Mouse (Mus musculus) stomach, postnatal 0 days (tissue): ENCODE data around the gene St5. TPM values are rescaled to one million over a fixed set of nuclear protein-coding genes. Genes with fewer than 3 reads are reported as not detected.

Source experiments
- ATAC-seq: fragments of 200-750 bp; cut with Nextera tagmentation; 2 replicates; pipeline ENCODE4 v1.8.0; 2017; ENCODE audit not compliant: low FRiP score, low TSS enrichment
- DNase-seq: peaks from one replicate; pipeline ENCODE4 v3.0.0-alpha.2; 2016; ENCODE audit warnings: low spot score
- H3K27ac ChIP-seq: fragments of 300-500 bp; sonication (generic); replicated peaks from 2 replicates; pipeline ENCODE4 v1.5.1; 2014; ENCODE audit warnings: mild to moderate bottlenecking, control low read depth
- H3K27me3 ChIP-seq: fragments of 300-500 bp; sonication (generic); 2 replicates; pipeline ENCODE4 v1.6.1; 2014; ENCODE audit warnings: low read length; ENCODE audit not compliant: control insufficient read depth, insufficient read depth
- H3K36me3 ChIP-seq: fragments of 300-500 bp; sonication (generic); 2 replicates; pipeline ENCODE4 v1.6.1; 2014; ENCODE audit warnings: low read length, mixed read lengths; ENCODE audit not compliant: control insufficient read depth, insufficient read depth
- H3K4me1 ChIP-seq: fragments of 300-500 bp; sonication (generic); replicated peaks from 2 replicates; pipeline ENCODE4 v1.6.1; 2014; ENCODE audit warnings: antibody characterized with exemption; ENCODE audit not compliant: control insufficient read depth, insufficient read depth
- H3K4me2 ChIP-seq: fragments of 300-500 bp; sonication (generic); replicated peaks from 2 replicates; pipeline ENCODE4 v1.6.1; 2014; ENCODE audit warnings: low read depth, mild to moderate bottlenecking, control low read depth, moderate library complexity
- H3K4me3 ChIP-seq: fragments of 300-500 bp; sonication (generic); 2 replicates; pipeline ENCODE4 v1.5.1; 2014; ENCODE audit warnings: low read depth, low read length, control low read depth
- H3K9ac ChIP-seq: fragments of 300-500 bp; sonication (generic); 2 replicates; pipeline ENCODE4 v1.6.1; 2014; ENCODE audit warnings: mild to moderate bottlenecking, low read length, control low read depth, mixed read lengths
- H3K9me3 ChIP-seq: fragments of 300-500 bp; sonication (generic); 2 replicates; pipeline ENCODE4 v1.6.1; 2016; ENCODE audit warnings: low read length; ENCODE audit not compliant: control insufficient read depth
- CTCF ChIP-seq: IDR thresholded peaks from 2 replicates; pipeline ENCODE4 v1.5.1; 2016; ENCODE audit warnings: antibody characterized with exemption, low read depth, mild to moderate bottlenecking, moderate library complexity
- EP300 ChIP-seq: optimal IDR thresholded peaks from 2 replicates; pipeline ENCODE3; 2016; ENCODE audit warnings: antibody characterized with exemption
- WGBS: fragments of 180-500 bp; shearing (Covaris S2); extraction: QIAGEN DNeasy Blood & Tissue Kit; methylation state at CpG from one replicate; pipeline ENCODE4 v1.1.7; 2014; 5-methylcytosine and 5-hydroxymethylcytosine counted together
- polyA plus RNA-seq: library from polyadenylated mRNA; unstranded; fragments of >200 nt; fragmentation: Nextera tagmentation; extraction: Ambion mirVana; gene quantifications from 2 replicates; pipeline ENCODE4 v1.2.1, GENCODE M21; 2015

St5 gene
- polyA plus RNA-seq, 1 experiment from 2014 or later: 35.6 TPM

GRCm38 (mm10) chr7:109674944-109675628, 28.3 kb downstream of the St5 start:
- H3K9me3 ChIP-seq: no peaks in the 10 kb centered on the region
- H3K4me2 ChIP-seq: no peak overlapping the region
- H3K36me3 ChIP-seq: no peaks in the 10 kb centered on the region
- ATAC-seq (no peak), DNase-seq (no peak)
- no peak overlapping the region for H3K4me3 ChIP-seq
- H3K27ac ChIP-seq: 0 out of 2 replicates have a peak overlapping the region, but pooled peaks have one; percentile 20
- H3K4me1 ChIP-seq: 0 out of 2 replicates have a peak, but pooled peaks cover 2% of the 10 kb centered on the region
- no peaks in the 10 kb centered on the region for H3K27me3 ChIP-seq
- H3K9ac ChIP-seq: no peak overlapping the region
- 29% methylated on average over 4 of the region's 4 CpGs for WGBS
- TF ChIP-seq EP300: no peak
- no peak for TF ChIP-seq CTCF

DNA sequence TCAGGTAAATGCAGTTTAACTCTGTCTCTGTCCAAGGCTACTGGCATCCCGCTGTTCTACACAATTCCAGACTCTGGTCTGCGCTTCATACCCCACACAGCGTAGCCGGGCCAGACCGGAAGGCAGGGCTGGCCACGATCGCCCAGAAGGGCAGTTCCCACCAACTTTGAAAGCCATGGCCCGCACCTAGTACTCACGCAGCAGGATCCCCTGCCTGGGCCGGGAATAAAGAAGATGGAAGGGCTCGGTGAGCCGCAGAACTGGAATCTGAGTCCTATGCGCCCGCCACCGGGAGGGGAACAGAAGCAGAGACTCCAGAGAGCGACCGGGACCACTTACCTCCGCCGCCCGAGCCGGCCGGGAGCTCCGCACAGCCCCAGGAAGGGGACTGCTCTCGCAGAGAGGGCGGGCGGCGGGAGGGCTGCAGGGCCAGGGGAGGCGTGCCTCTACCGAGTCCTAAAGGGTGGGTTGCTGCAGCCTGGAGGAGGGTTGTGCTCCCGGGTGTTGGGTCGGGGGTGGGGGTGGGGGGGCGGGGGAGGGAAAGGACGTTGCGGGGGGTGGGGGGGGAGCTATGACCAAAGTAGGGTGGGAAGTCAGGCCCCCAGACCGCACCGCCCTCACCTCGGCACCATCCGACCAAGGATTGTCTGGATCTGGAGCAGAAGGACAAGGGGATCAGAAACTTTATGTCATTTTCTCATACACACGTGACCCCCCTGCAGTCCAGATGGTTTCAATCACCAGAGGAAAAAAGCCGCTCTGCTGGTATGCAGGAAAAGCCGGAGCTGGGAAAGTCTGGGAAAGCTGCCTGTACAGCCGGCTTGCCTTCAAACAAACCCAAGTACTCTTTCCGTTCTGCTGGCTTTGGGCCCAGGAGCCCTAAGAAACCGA, 31.6 kb downstream of the St5 start:
- Histone ChIP-seq H3K27ac (peak overlapping the region; percentile 95), H3K4me3 (peak overlapping the region; percentile 78), H3K9me3 (no peaks in the 10 kb centered on the region), H3K4me2 (peak overlapping the region; percentile 86), H3K36me3 (no peaks in the 10 kb centered on the region), H3K4me1 (peaks cover 2% of the 10 kb centered on the region; the same call in 1 of the 2 replicates), H3K27me3 (no peaks in the 10 kb centered on the region), H3K9ac (peak overlapping the region; percentile 86)
- DNase-seq (peak; percentile 79), ATAC-seq (peak; percentile 94)
- peak; percentile 85 for TF ChIP-seq EP300
- TF ChIP-seq CTCF: no peak
- WGBS: under 1% methylated on average over 36 of the region's 44 CpGs

DNA sequence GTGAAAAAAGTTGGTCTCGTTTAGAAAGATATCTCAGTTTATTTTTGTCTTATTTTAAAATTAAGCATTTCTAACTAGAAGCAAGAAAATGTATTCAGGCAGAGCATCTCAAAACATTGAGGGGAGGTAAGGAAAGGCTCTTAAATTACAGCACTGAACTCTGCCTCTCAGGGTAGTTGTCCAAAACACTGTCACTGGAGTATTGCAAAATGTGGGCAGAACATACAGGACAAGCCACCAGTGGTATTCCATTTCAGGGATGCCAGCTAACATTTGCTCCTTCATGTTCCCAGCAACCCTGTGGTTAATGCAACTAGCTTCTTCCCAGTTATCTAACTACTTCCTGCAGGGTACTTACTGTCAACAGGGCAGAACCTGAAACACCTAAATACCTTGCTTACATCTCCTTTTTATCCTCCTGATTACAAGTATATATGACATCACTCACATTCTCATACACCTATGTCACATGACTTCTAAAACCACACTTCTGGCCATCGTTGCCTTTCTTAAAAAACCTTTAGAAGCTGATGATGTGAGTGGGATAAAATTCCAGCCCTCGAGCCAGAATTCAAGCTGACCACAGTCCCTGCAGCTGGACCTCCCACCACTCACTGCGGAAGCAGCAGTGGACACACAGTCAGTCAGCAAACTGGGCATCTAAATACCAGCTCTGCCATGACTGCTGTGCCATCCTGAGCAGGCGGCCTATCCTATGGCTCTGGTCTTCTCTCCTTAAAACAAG, 33.8 kb downstream of the St5 start:
- Histone ChIP-seq H3K4me3 (peak overlapping the region; percentile 78; the same call in 1 of the 2 replicates), H3K4me1 (peaks cover 2% of the 10 kb centered on the region; the same call in 1 of the 2 replicates), H3K36me3 (no peaks in the 10 kb centered on the region), H3K27ac (no peak overlapping the region), H3K4me2 (peak overlapping the region; percentile 86), H3K9ac (0 out of 2 replicates have a peak overlapping the region, but pooled peaks have one; percentile 18), H3K27me3 (no peaks in the 10 kb centered on the region), H3K9me3 (no peaks in the 10 kb centered on the region)
- TF ChIP-seq EP300 (no peak), CTCF (no peak)
- no peak for DNase-seq
- 64% methylated on average over 5 of the region's 5 CpGs for WGBS
- ATAC-seq: no peak

DNA sequence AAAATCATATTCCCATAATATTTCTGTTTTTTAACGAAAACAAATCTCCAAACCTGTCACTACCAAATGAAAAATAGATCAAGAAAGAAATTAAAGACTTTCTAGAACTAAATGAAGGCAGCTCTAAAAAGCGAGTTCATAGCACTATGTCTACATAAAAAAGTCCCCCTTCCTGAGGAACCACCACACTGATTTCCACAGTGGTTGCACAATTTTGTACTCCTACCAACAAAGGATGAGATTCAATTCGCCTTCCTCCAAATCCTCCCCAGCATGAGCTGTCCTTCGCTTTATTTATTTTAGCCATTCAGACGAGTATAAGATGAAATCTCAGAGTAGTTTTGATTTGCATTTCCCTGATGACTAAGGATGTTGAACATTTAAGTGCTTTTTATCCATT, 36.7 kb downstream of the St5 start:
- DNase-seq (no peak), ATAC-seq (no peak)
- no peak overlapping the region for H3K9ac ChIP-seq
- H3K4me1 ChIP-seq: no peaks in the 10 kb centered on the region; the same call in 1 of the 2 replicates
- no peaks in the 10 kb centered on the region for H3K27me3 ChIP-seq
- no peak overlapping the region for H3K4me2 ChIP-seq
- no peak for TF ChIP-seq EP300
- TF ChIP-seq CTCF: no peak
- 60% methylated on average over 5 of the region's 5 CpGs for WGBS
- H3K27ac ChIP-seq: no peak overlapping the region
- H3K9me3 ChIP-seq: no peaks in the 10 kb centered on the region
- no peaks in the 10 kb centered on the region for H3K36me3 ChIP-seq
- no peak overlapping the region for H3K4me3 ChIP-seq

DNA sequence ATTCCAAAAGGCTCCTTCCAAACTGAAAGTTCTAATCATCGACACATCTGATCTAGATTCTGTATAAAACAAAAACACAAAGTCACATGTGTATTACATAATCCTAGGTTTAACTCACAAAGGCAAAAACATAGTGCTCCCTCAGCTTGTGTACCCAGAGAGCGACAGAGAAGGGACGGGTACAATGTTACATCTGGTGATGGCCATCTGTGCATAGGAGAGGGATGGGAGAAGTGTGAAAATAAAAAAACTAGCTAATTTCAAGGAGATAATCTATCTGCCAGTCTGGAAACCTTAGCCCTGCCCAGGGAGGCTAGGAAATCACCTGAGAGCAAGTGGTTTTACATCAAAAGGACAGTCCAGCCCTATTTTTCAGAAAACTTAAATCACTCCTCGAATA, 40.8 kb downstream of the St5 start:
- ATAC-seq (no peak), DNase-seq (no peak)
- H3K4me2 ChIP-seq: no peak overlapping the region
- no peak overlapping the region for H3K4me3 ChIP-seq
- no peaks in the 10 kb centered on the region for H3K27me3 ChIP-seq
- no peak overlapping the region for H3K27ac ChIP-seq
- no peak for TF ChIP-seq EP300
- TF ChIP-seq CTCF: no peak
- no peaks in the 10 kb centered on the region for H3K4me1 ChIP-seq
- 74% methylated on average over 4 of the region's 4 CpGs for WGBS
- H3K9ac ChIP-seq: no peak overlapping the region
- no peaks in the 10 kb centered on the region for H3K36me3 ChIP-seq
- no peaks in the 10 kb centered on the region for H3K9me3 ChIP-seq
